Mouse (Mus musculus) neural tube, embryonic 11.5 days (tissue): ENCODE measurements around the gene Ip6k1. TPM values are rescaled to one million over a fixed set of nuclear protein-coding genes. Genes with fewer than 3 reads are reported as not detected.
A peak's percentile ranks its signal among the peaks of the same experiment; 100 is the strongest.

ENCODE experiments used
- ATAC-seq: fragments of 200-750 bp; cut with Nextera tagmentation; 2 replicates; pipeline ENCODE4 v1.8.0; 2017; ENCODE audit warnings: moderate number of reproducible peaks, mild to moderate bottlenecking, moderate TSS enrichment, moderate library complexity; ENCODE audit not compliant: insufficient read depth, low FRiP score, low TSS enrichment
- DNase-seq: peaks from one replicate; pipeline ENCODE4 v3.0.0-alpha.2; 2015; ENCODE audit warnings: low spot score
- H3K27ac ChIP-seq: fragments of 300-500 bp; sonication (generic); 2 replicates; pipeline ENCODE4 v1.5.1; 2014; ENCODE audit warnings: low read depth, mild to moderate bottlenecking, low read length
- H3K27me3 ChIP-seq: fragments of 300-500 bp; sonication (generic); 2 replicates; pipeline ENCODE4 v1.6.1; 2014; ENCODE audit warnings: mild to moderate bottlenecking, low read length, mixed read lengths; ENCODE audit not compliant: control insufficient read depth, insufficient read depth
- H3K36me3 ChIP-seq: fragments of 300-500 bp; sonication (generic); 2 replicates; pipeline ENCODE4 v1.6.1; 2014; ENCODE audit warnings: mild to moderate bottlenecking, low read length, moderate library complexity, mixed read lengths; ENCODE audit not compliant: control insufficient read depth, insufficient read depth
- H3K4me1 ChIP-seq: fragments of 300-500 bp; sonication (generic); 2 replicates; pipeline ENCODE4 v1.6.1; 2014; ENCODE audit warnings: low read length, mixed read lengths; ENCODE audit not compliant: control insufficient read depth, insufficient read depth
- H3K4me2 ChIP-seq: fragments of 300-500 bp; sonication (generic); 2 replicates; pipeline ENCODE4 v1.6.1; 2014; ENCODE audit warnings: low read depth, mild to moderate bottlenecking, moderate library complexity
- H3K4me3 ChIP-seq: fragments of 300-500 bp; sonication (generic); 2 replicates; pipeline ENCODE4 v1.5.1; 2014; ENCODE audit warnings: low read depth, low read length
- H3K9ac ChIP-seq: fragments of 300-500 bp; sonication (generic); 2 replicates; pipeline ENCODE4 v1.6.1; 2014; ENCODE audit warnings: mild to moderate bottlenecking, low read length
- H3K9me3 ChIP-seq: fragments of 300-500 bp; sonication (generic); 2 replicates; pipeline ENCODE4 v1.6.1; 2016; ENCODE audit warnings: low read length; ENCODE audit not compliant: control insufficient read depth
- WGBS: fragments of 180-500 bp; shearing (Covaris S2); extraction: QIAGEN DNeasy Blood & Tissue Kit; methylation state at CpG from one replicate; pipeline ENCODE4 v1.1.7; 2014; 5-methylcytosine and 5-hydroxymethylcytosine counted together
- polyA plus RNA-seq: library from polyadenylated mRNA; unstranded; fragments of >200 nt; fragmentation: Nextera tagmentation; extraction: Ambion mirVana; gene quantifications from 2 replicates; pipeline ENCODE4 v1.2.1, GENCODE M21; 2014

The Ip6k1 gene
- polyA plus RNA-seq, 1 experiment from 2014 or later = 45.7 TPM

GRCm38 (mm10) chr9:108055661-108056237, 53.4 kb downstream of the Ip6k1 start:
- 84% methylated on average over 6 of the region's 6 CpGs for WGBS

GRCm38 (mm10) chr9:108056361-108057261, 54.3 kb downstream of the Ip6k1 start:
- peaks cover 4% of the 10 kb centered on the region; the same call in 1 of the 2 replicates for H3K4me1 ChIP-seq
- H3K4me2 ChIP-seq = no peak overlapping the region
- 85% methylated on average over 28 of the region's 28 CpGs for WGBS
- ATAC-seq (no peak), DNase-seq (no peak)
- no peak overlapping the region for H3K27ac ChIP-seq
- H3K27me3 ChIP-seq = no peaks in the 10 kb centered on the region
- no peak overlapping the region for H3K9ac ChIP-seq
- H3K9me3 ChIP-seq = no peaks in the 10 kb centered on the region
- no peak overlapping the region for H3K4me3 ChIP-seq
- peaks cover 9% of the 10 kb centered on the region for H3K36me3 ChIP-seq

More at GRCm38 (mm10) chr9:108055661-108056237, 53.4 kb downstream of the Ip6k1 start:
- Histone ChIP-seq H3K9me3 (no peaks in the 10 kb centered on the region), H3K27ac (no peak overlapping the region), H3K4me2 (no peak overlapping the region), H3K9ac (no peak overlapping the region), H3K4me3 (no peak overlapping the region), H3K36me3 (peaks cover 13% of the 10 kb centered on the region), H3K27me3 (no peaks in the 10 kb centered on the region), H3K4me1 (peaks cover 4% of the 10 kb centered on the region; the same call in 1 of the 2 replicates)
- DNase-seq = no peak
- ATAC-seq = no peak

- Histone ChIP-seq H3K4me2 (no peak overlapping the region), H3K9me3 (no peaks in the 10 kb centered on the region), H3K27me3 (no peaks in the 10 kb centered on the region), H3K9ac (no peak overlapping the region), H3K4me1 (peaks cover 4% of the 10 kb centered on the region; the same call in 1 of the 2 replicates), H3K4me3 (no peak overlapping the region), H3K36me3 (peaks cover 8% of the 10 kb centered on the region; the same call in 1 of the 2 replicates), H3K27ac (no peak overlapping the region)
- DNase-seq = no peak
- 97% methylated on average over 5 of the region's 5 CpGs for WGBS
- no peak for ATAC-seq
These were observed 54.9 kb downstream of the Ip6k1 start for GRCm38 (mm10) chr9:108057262-108057562.

GRCm38 (mm10) chr9:108058291-108058690, 56.0 kb downstream of the Ip6k1 start:
- Histone ChIP-seq H3K9ac (no peak overlapping the region), H3K27ac (no peak overlapping the region), H3K4me2 (no peak overlapping the region), H3K27me3 (no peaks in the 10 kb centered on the region), H3K9me3 (no peaks in the 10 kb centered on the region), H3K4me3 (no peak overlapping the region), H3K4me1 (no peaks in the 10 kb centered on the region), H3K36me3 (peaks cover 10% of the 10 kb centered on the region; the same call in 1 of the 2 replicates)
- WGBS = 96% methylated on average over 9 of the region's 9 CpGs
- DNase-seq = no peak
- ATAC-seq = no peak

GRCm38 (mm10) chr9:108062142-108062541, 59.8 kb downstream of the Ip6k1 start:
- Histone ChIP-seq H3K9me3 (no peaks in the 10 kb centered on the region), H3K4me2 (no peak overlapping the region), H3K9ac (no peak overlapping the region), H3K27ac (no peak overlapping the region), H3K36me3 (peaks cover 6% of the 10 kb centered on the region; the same call in 1 of the 2 replicates), H3K27me3 (no peaks in the 10 kb centered on the region), H3K4me3 (no peak overlapping the region), H3K4me1 (no peaks in the 10 kb centered on the region)
- DNase-seq (no peak), ATAC-seq (no peak)
- 76% methylated on average over 3 of the region's 3 CpGs for whole genome bisulfite sequencing

GRCm38 (mm10) chr9:108063361-108063760, 61.1 kb downstream of the Ip6k1 start:
- peaks cover 6% of the 10 kb centered on the region; the same call in 1 of the 2 replicates for H3K36me3 ChIP-seq
- no peaks in the 10 kb centered on the region for H3K4me1 ChIP-seq
- H3K27me3 ChIP-seq = no peaks in the 10 kb centered on the region
- H3K9me3 ChIP-seq = no peaks in the 10 kb centered on the region
- 89% methylated on average over 12 of the region's 12 CpGs for WGBS
- H3K4me2 ChIP-seq = no peak overlapping the region
- no peak overlapping the region for H3K27ac ChIP-seq
- ATAC-seq (no peak), DNase-seq (no peak)
- H3K9ac ChIP-seq = no peak overlapping the region
- H3K4me3 ChIP-seq = no peak overlapping the region

- H3K9me3 ChIP-seq = no peaks in the 10 kb centered on the region
- DNase-seq (peak; percentile 60), ATAC-seq (no peak)
- H3K36me3 ChIP-seq = peaks cover 4% of the 10 kb centered on the region; the same call in 1 of the 2 replicates
- H3K27me3 ChIP-seq = no peaks in the 10 kb centered on the region
- WGBS = 60% methylated on average over 5 of the region's 5 CpGs
- H3K4me3 ChIP-seq = no peak overlapping the region
- no peak overlapping the region for H3K27ac ChIP-seq
- no peaks in the 10 kb centered on the region for H3K4me1 ChIP-seq
- no peak overlapping the region for H3K9ac ChIP-seq
- no peak overlapping the region for H3K4me2 ChIP-seq
These were observed 63.2 kb downstream of the Ip6k1 start for GRCm38 (mm10) chr9:108065491-108066011.

GRCm38 (mm10) chr9:108067199-108067598, 64.9 kb downstream of the Ip6k1 start:
- Histone ChIP-seq H3K4me3 (no peak overlapping the region), H3K27ac (no peak overlapping the region), H3K27me3 (no peaks in the 10 kb centered on the region), H3K4me1 (no peaks in the 10 kb centered on the region), H3K9me3 (no peaks in the 10 kb centered on the region), H3K4me2 (no peak overlapping the region), H3K9ac (no peak overlapping the region), H3K36me3 (peaks cover 4% of the 10 kb centered on the region; the same call in 1 of the 2 replicates)
- ATAC-seq (no peak), DNase-seq (no peak)
- WGBS = 87% methylated on average over 7 of the region's 7 CpGs
